Mouse (Mus musculus) spleen, adult 2 months (tissue): ENCODE results near the gene Zfp281.

Source experiments
- CTCF ChIP-seq: fragments of 200-500 bp; IDR thresholded peaks from 2 replicates; pipeline ENCODE4 v1.5.1; 2011; ENCODE audit warnings: mild to moderate bottlenecking, inconsistent platforms; ENCODE audit not compliant: insufficient read depth, insufficient read length, insufficient replicate concordance; ENCODE audit errors: extremely low read depth
- POLR2A ChIP-seq: fragments of 200-500 bp; IDR thresholded peaks from 2 replicates; pipeline ENCODE4 v1.6.1; 2011; ENCODE audit warnings: low read depth, low read length, inconsistent platforms

- TF ChIP-seq POLR2A (no peak), CTCF (no peak)
Measured at GRCm38 (mm10) chr1:136598286-136598685, 26.4 kb upstream of the Zfp281 start.
